Mouse (Mus musculus): ENCODE data around the gene Evc.

Evc gene

DNA sequence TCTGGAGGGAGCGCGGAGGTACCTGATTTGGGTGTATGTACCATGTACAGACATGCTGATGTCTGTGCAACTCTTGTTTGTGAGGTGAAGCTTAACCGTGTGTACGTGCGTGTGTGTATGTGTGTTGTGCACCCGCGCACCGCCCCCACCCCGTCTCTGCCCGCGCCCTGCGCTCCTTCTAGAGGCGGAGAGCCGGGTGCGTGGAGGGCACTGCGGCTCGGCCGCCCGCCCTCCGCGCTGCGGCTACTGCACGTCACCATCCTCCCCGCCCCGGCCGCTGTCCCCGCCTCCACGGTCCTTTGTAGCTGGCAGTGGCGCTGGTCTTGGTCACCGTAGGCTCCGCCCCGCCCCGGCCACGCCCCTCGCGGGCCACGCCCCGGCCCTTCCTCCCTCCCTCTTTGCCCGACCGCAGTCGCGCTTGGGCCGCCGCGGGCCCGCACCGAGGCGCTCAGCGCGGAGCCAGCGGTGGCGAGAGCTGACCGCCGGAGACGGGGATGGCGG lies 95.0 kb downstream of the Evc start, which contains the start of gene Crmp1:
TSS of gene Crmp1 (plus strand) at position 290 of the 501 bp plus-strand sequence.
- peak; percentile 72 for DNase-seq (ENCODE audit: low read depth, low spot score)

DNA sequence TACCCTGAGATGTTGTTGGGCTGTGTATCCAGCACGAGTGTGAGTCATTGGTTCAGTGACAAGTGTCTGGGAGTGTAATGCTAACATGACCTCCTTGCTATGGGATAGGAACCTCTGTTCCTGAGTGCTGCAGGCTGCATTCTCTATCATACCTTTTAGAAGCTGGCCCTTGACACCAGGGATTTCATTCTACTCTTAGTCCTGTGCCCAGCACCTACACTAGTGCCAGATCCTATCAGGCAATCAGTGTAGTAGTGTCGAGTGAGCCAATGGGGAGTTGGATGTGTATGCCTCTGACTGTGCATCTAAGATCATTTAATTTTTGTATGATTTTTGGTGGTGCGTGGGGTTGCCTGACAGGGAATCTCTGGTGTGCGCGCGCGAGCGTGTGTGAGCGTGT lies 95.5 kb downstream of the Evc start:
- no peak for DNase-seq (ENCODE audit: low read depth, low spot score)

GRCm38 (mm10) chr5:37240550-37240949 lies 96.1 kb downstream of the Evc start:
- peak; percentile 73 for DNase-seq (ENCODE audit: low read depth, low spot score)
